Mouse (Mus musculus) stomach, embryonic 16.5 days (tissue): Measurements from ENCODE around the gene Pole4. TPM values are rescaled to one million over a fixed set of nuclear protein-coding genes. Genes with fewer than 3 reads are reported as not detected.

Source experiments
- ATAC-seq: fragments of 200-750 bp; cut with Nextera tagmentation; 2 replicates; pipeline ENCODE4 v1.8.0; 2017; ENCODE audit warnings: moderate number of reproducible peaks, moderate TSS enrichment; ENCODE audit not compliant: insufficient read depth, low FRiP score
- H3K27ac ChIP-seq: fragments of 300-500 bp; sonication (generic); 2 replicates; pipeline ENCODE4 v1.5.1; 2014; ENCODE audit warnings: low read length
- H3K27me3 ChIP-seq: fragments of 300-500 bp; sonication (generic); 2 replicates; pipeline ENCODE4 v1.6.1; 2014; ENCODE audit warnings: low read length, control low read depth, mixed read lengths; ENCODE audit not compliant: control insufficient read depth, insufficient read depth
- H3K36me3 ChIP-seq: fragments of 300-500 bp; sonication (generic); 2 replicates; pipeline ENCODE4 v1.6.1; 2014; ENCODE audit warnings: low read length; ENCODE audit not compliant: control insufficient read depth, insufficient read depth
- H3K4me1 ChIP-seq: fragments of 300-500 bp; sonication (generic); 2 replicates; pipeline ENCODE4 v1.6.1; 2014; ENCODE audit warnings: low read length, control low read depth, mixed read lengths; ENCODE audit not compliant: control insufficient read depth, insufficient read depth
- H3K4me2 ChIP-seq: fragments of 300-500 bp; sonication (generic); 2 replicates; pipeline ENCODE4 v1.6.1; 2014; ENCODE audit warnings: low read depth, low read length, mixed read lengths
- H3K4me3 ChIP-seq: fragments of 300-500 bp; sonication (generic); replicated peaks from 2 replicates; pipeline ENCODE4 v1.5.1; 2014; ENCODE audit warnings: mild to moderate bottlenecking, low read length
- H3K9ac ChIP-seq: fragments of 300-500 bp; sonication (generic); 2 replicates; pipeline ENCODE4 v1.6.1; 2014; ENCODE audit warnings: low read length
- H3K9me3 ChIP-seq: fragments of 300-500 bp; sonication (generic); replicated peaks from 2 replicates; pipeline ENCODE4 v1.6.1; 2016; ENCODE audit warnings: low read length, control low read depth; ENCODE audit not compliant: control insufficient read depth
- WGBS: fragments of 180-500 bp; shearing (Covaris S2); extraction: QIAGEN DNeasy Blood & Tissue Kit; methylation state at CpG from one replicate; pipeline ENCODE4 v1.1.7; 2014; 5-methylcytosine and 5-hydroxymethylcytosine counted together
- polyA plus RNA-seq: library from polyadenylated mRNA; unstranded; fragments of >200 nt; fragmentation: Nextera tagmentation; extraction: Ambion mirVana; gene quantifications from 2 replicates; pipeline ENCODE4 v1.2.1, GENCODE M21; 2015

Pole4 gene
- polyA plus RNA-seq: 79.8 and 94.1 TPM in 2 replicates

DNA sequence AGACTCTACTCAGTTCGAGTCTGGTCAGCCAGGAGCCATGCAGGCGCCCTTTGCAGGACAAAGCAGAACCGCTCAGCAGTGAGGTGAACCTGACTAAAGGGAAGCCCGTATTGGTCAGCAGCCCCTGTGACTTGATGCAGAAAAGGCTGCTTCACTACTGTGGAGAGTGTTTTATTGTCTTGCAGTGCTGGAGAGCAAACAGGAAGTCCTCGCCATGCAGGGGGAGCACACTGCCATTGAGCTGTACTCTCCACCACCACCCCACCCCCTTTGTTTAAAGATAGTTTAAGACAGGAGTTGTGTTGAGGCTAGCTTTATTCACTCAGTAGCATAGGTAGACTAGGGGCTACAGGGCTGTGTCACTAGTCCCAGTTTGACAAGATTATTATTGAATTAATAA is at the start of gene Pole4:
Gene Pole4, minus strand, starts transcription at position 145 of the 400 bp plus-strand sequence.
- Histone ChIP-seq H3K4me2 (no peak within 1 kb of the TSS), H3K27me3 (no peaks in the 10 kb centered on the region), H3K9ac (no peak within 1 kb of the TSS), H3K4me3 (no peak within 1 kb of the TSS), H3K9me3 (no peaks in the 10 kb centered on the region), H3K27ac (no peak within 1 kb of the TSS), H3K36me3 (no peaks in the 10 kb centered on the region), H3K4me1 (no peaks in the 10 kb centered on the region)
- WGBS: 73% methylated on average over 5 of the region's 5 CpGs
- ATAC-seq: no peak

DNA sequence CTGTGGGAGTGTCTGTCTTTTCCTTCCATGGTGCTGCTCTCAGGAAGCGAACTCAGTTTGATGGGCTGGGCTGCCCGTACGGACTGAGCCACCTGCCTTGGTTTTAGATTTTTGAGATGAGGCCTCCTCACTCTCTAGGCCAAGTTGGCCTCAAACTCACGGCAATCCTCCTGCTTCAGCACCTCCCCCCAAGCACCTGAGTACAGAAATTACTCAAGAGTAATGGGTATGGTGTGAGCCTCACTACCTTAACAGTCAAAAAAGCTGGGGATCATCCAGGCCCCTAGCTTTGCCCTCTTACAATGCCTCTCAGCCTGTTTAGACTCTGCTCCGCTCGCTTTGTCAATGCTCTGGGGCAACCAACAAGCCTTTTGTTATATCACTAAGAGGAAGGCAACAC is 49.6 kb upstream of the Pole4 start:
- H3K27me3 ChIP-seq: no peaks in the 10 kb centered on the region
- H3K9ac ChIP-seq: no peak overlapping the region
- no peak overlapping the region for H3K4me2 ChIP-seq
- H3K36me3 ChIP-seq: no peaks in the 10 kb centered on the region; the same call in 1 of the 2 replicates
- H3K4me3 ChIP-seq: no peak overlapping the region
- no peaks in the 10 kb centered on the region for H3K9me3 ChIP-seq
- peaks cover 7% of the 10 kb centered on the region; the same call in 1 of the 2 replicates for H3K4me1 ChIP-seq
- no peak for ATAC-seq
- WGBS: 89% methylated on average over 6 of the region's 6 CpGs
- H3K27ac ChIP-seq: no peak overlapping the region

DNA sequence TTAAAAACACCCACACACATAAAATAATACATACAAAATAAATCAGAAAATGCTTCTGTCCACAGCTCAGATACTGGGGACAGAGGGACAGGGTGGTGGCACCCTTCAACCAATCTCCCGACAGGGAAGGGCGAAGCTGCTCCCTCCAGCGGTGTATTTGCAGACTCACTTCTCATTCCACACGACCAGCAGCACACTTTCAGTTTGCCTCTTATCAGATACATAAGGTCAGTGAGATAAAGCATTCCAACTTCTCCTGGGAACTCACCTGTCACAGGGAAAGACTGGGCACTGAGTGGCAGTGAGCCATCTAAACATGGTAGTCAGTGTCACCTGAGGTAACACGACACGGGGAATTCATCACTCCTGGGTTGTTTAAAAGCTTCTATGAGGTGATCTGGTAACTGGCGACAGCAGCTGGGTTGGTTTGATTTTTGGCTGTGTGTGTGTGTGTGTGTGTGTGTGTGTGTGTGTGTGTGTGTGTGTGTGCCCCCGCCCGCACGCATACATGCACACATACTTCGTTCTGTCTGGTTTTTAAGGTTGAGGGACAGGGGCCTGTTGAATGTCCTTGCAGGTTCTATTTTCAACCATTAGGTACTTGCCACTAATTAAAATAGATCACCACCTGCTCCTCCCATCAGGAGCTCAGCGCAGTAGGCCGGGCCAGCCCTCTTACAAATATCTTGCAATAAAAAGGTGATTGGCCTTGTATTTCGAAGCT is 48.6 kb upstream of the Pole4 start:
- 64% methylated on average over 14 of the region's 14 CpGs for WGBS
- Histone ChIP-seq H3K27me3 (no peaks in the 10 kb centered on the region), H3K4me1 (peaks cover 7% of the 10 kb centered on the region; the same call in 1 of the 2 replicates)

DNA sequence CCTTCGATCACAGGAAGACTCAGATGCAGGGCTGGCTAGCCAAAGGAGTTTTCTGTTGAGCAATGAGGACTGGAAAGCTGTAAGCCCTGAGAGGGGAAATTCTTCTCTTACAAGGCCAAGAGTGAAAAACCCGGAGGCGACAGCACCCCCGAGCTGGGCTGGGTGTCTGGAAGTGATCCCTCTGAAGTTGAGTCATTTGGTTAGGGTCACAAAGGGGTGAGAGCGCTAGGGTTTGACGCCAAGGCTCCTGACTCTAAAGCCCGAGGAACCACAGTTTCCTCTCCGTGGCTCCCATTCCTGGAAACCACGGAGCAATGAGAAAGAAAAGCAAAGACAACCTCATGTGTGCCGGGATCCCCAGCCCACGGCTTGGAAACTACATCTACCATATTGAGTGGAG is 47.9 kb upstream of the Pole4 start:
- Histone ChIP-seq H3K4me2 (no peak overlapping the region), H3K27ac (no peak overlapping the region), H3K4me3 (no peak overlapping the region), H3K4me1 (peaks cover 7% of the 10 kb centered on the region; the same call in 1 of the 2 replicates), H3K9ac (no peak overlapping the region), H3K9me3 (no peaks in the 10 kb centered on the region), H3K36me3 (no peaks in the 10 kb centered on the region; the same call in 1 of the 2 replicates), H3K27me3 (no peaks in the 10 kb centered on the region)
- no peak for ATAC-seq
- WGBS: 52% methylated on average over 11 of the region's 11 CpGs

More for the DNA sequence above, 48.6 kb upstream of the Pole4 start:
- H3K9ac ChIP-seq: no peak overlapping the region
- H3K9me3 ChIP-seq: no peaks in the 10 kb centered on the region
- no peaks in the 10 kb centered on the region; the same call in 1 of the 2 replicates for H3K36me3 ChIP-seq
- no peak overlapping the region for H3K27ac ChIP-seq
- H3K4me3 ChIP-seq: no peak overlapping the region
- ATAC-seq: no peak
- no peak overlapping the region for H3K4me2 ChIP-seq

DNA sequence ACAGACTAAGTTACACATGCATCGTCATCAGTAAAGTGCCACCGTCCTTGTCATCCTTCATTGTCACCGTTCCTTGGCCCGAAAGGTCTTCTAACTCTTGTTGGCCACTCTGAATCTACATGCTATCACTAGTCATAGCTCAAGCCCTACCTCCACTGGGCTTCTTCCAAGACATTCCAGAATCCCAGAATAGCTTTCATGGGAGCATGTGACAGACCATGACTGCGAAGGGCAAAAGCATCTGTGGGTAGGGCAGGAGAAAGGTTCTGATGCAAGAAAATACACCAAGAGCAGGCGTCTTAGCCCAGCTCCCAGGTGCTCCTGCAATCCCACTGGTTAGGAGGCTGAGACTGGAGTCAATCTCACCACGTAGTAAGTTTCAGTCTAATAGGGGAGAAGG is 46.6 kb upstream of the Pole4 start:
- 94% methylated on average over 7 of the region's 7 CpGs for WGBS
- ATAC-seq: no peak
- H3K9me3 ChIP-seq: no peaks in the 10 kb centered on the region
- no peaks in the 10 kb centered on the region for H3K27me3 ChIP-seq
- no peak overlapping the region for H3K27ac ChIP-seq
- peaks cover 2% of the 10 kb centered on the region; the same call in 1 of the 2 replicates for H3K4me1 ChIP-seq
- no peaks in the 10 kb centered on the region for H3K36me3 ChIP-seq
- no peak overlapping the region for H3K4me3 ChIP-seq
- no peak overlapping the region for H3K4me2 ChIP-seq
- H3K9ac ChIP-seq: no peak overlapping the region

DNA sequence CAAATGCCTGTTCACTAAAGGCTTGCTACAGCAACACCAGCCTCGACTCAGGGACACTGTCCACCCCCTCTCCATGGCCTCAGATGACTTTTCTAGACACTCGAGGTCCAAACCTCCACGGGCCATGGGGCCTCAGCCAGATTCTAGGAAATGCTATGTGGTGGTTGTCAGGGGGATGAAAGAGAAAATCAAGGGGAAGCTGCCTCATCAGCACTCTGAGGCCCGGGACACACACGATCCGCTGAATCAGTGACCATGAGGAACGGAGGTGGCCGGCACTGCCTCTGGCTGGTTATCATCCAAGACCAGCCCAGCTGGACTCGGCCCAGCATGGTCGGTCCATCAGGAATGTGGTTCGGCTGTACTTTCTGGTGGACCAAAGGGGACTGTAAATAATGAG is 45.9 kb upstream of the Pole4 start:
- no peak overlapping the region for H3K27ac ChIP-seq
- H3K36me3 ChIP-seq: no peaks in the 10 kb centered on the region
- no peak for ATAC-seq
- no peak overlapping the region for H3K9ac ChIP-seq
- H3K4me2 ChIP-seq: no peak overlapping the region
- H3K4me3 ChIP-seq: no peak overlapping the region
- no peaks in the 10 kb centered on the region for H3K4me1 ChIP-seq
- no peaks in the 10 kb centered on the region for H3K9me3 ChIP-seq
- H3K27me3 ChIP-seq: no peaks in the 10 kb centered on the region
- 84% methylated on average over 11 of the region's 11 CpGs for WGBS

DNA sequence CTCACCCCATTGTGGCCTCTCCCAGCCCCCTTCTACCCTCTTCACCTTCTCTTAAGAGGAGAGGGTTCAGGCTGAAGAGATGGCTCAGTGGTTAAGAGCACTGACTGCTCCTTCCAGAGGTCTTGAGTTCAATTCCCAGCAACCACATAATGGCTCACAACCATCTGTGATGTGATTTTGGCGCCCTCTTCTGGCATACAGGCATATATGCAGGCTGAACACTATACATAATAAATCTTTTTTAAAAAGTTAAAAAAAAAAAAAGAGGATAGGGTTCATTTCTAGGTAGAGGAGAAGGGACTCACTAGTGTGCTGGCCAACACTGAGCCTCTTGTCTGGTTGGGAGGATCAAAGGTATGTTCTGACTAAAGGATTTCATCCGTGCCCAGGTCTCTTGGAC is 44.9 kb upstream of the Pole4 start:
- WGBS: 63% methylated on average over 2 of the region's 2 CpGs

DNA sequence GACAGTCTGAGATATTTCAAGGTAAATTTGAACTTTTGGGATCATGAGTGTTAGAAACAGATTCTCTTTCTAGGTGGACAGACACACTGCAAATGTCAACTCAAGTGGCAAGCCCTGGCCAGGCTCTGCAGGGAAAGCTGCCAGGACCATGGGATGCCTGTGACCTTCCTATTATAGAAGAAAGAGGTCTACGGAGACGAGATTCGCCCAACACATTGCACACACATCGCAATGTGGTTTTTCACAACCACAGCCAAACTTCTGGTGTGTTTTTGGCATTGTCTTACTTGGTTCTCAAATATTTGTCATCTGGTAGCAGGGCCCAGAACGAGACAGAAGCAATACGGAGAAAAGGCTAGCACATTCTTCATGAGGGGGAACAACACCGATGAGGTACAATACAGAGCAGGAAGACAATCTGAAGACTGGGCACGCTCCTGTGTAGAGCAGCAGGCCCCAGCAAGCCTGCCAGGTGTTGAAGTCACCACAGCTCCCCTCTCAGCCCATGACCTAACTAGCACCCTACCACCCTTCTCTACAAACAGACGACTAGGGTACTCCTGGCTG is 43.0 kb upstream of the Pole4 start:
- Histone ChIP-seq H3K9ac (no peak overlapping the region), H3K9me3 (no peaks in the 10 kb centered on the region), H3K4me3 (no peak overlapping the region), H3K4me1 (no peaks in the 10 kb centered on the region), H3K27me3 (no peaks in the 10 kb centered on the region), H3K36me3 (no peaks in the 10 kb centered on the region), H3K4me2 (no peak overlapping the region), H3K27ac (no peak overlapping the region)
- 82% methylated on average over 9 of the region's 9 CpGs for WGBS
- no peak for ATAC-seq

More for the DNA sequence above, 44.9 kb upstream of the Pole4 start:
- no peaks in the 10 kb centered on the region for H3K27me3 ChIP-seq
- H3K4me1 ChIP-seq: no peaks in the 10 kb centered on the region
- no peak overlapping the region for H3K9ac ChIP-seq
- H3K9me3 ChIP-seq: no peaks in the 10 kb centered on the region
- ATAC-seq: no peak
- no peak overlapping the region for H3K4me2 ChIP-seq
- H3K27ac ChIP-seq: no peak overlapping the region
- no peaks in the 10 kb centered on the region for H3K36me3 ChIP-seq
- H3K4me3 ChIP-seq: no peak overlapping the region

DNA sequence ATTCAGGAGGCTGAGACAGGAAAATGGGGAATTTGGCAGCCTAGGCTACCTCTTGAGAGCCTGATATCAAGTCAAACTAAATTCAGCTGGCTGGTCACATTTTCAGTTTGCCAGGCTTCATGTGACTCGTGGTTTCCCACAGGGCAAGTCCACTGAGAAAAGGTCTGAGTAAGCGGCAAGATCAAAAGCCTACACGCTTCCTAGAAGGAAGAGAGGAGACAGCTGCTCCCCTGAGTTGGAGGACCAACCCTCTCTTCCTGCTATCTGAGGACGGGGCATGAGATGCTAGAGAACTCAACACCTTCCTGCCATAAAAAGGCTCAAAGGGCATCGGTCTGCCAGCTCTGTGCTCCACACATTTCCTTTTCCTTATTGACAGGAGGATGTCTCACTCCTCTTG is 41.9 kb upstream of the Pole4 start:
- 68% methylated on average over 5 of the region's 5 CpGs for WGBS

More for the DNA sequence above, 41.9 kb upstream of the Pole4 start:
- Histone ChIP-seq H3K27me3 (no peaks in the 10 kb centered on the region), H3K4me1 (no peaks in the 10 kb centered on the region), H3K4me3 (no peak overlapping the region), H3K9me3 (no peaks in the 10 kb centered on the region), H3K4me2 (no peak overlapping the region), H3K9ac (no peak overlapping the region), H3K27ac (no peak overlapping the region), H3K36me3 (0 out of 2 replicates have a peak, but pooled peaks cover 3% of the 10 kb centered on the region)
- no peak for ATAC-seq
